Mouse (Mus musculus) left cerebral cortex, adult 8-10 months (tissue): ENCODE measurements around the gene Pitpnm2. TPM values are rescaled to one million over a fixed set of nuclear protein-coding genes. Genes with fewer than 3 reads are reported as not detected.
A peak's percentile ranks its signal among the peaks of the same experiment; 100 is the strongest.

Source experiments
- DNase-seq, 2 experiments: peaks; one replicate each; pipeline ENCODE4 v3.0.0; 2022; ENCODE audit warnings: low spot score in 2 of 2
- total RNA-seq, 4 experiments: library from RNA; stranded (reverse); gene quantifications; 2 replicates each; pipeline ENCODE4 v1.2.4; 2022

The Pitpnm2 gene
- total RNA-seq, 4 experiments from 2014 or later: 235 to 257 (median 249) TPM

GRCm38 (mm10) chr5:124095077-124095581, 154.4 kb downstream of the Pitpnm2 start:
- peak in 1 of 2 experiments; percentile 41 for DNase-seq

DNA sequence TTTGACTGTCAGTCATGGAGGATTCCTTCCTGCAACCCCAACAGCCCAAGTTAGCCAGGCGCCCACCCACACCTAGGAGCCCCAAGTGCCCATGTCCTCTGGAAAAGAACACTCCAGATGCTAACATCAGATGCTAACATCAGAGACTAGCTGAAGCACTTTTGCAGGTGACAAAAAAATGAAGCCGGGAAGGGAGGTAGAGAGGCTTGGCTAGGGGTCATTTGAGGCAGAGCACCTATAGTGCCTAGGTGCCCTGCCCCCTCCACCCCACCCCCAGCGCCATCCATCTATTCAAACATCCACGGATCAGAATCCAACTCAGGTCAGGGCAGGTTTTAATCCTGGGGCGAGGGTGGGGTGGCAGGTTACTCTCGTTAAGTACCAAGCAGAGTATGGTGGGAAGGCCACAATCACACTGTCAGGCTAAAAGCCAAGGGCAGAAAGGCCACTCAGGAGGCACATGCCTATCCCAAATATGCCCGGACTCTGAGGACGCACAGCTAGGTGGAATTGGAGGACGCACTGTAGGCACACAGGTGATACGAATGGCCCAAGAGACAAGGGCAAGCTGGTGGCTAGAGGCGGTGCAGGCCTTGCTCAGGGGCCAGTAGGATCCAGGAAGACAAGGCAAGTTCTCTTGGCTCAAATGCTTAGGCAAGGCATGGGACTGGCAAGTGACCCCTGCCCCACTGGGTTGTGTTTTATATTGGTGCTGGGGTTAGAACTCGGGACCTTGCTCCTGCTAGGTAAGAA, 155.5 kb downstream of the Pitpnm2 start:
- no peak for DNase-seq

- DNase-seq: peak; percentile 75 to 88
Observed at GRCm38 (mm10) chr5:124093120-124093794, 156.3 kb downstream of the Pitpnm2 start.

- no peak for DNase-seq
Observed at GRCm38 (mm10) chr5:124091951-124092406, 157.6 kb downstream of the Pitpnm2 start.

DNA sequence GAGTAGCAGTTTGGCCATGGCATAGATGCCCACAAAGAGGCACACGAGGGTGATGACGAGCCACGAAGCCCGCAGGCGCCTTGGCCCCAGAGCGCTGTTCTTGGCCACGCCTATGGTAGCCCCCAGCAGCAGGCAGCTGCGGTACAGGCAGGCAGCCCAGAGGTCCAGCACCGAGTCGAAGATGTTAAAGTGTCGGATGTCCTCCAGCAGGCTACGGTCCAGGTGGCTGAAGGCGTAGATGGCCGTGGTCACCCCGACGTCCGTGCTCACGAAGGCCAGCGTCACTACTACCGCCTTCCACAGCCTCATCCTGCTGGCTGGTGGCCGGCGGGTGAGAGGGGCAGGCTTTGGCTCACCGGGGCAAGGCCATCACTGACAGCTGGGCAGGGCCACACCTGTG, 159.7 kb downstream of the Pitpnm2 start:
- no peak for DNase-seq

- no peak for DNase-seq
Observed at GRCm38 (mm10) chr5:124086876-124087275, 162.7 kb downstream of the Pitpnm2 start.

DNA sequence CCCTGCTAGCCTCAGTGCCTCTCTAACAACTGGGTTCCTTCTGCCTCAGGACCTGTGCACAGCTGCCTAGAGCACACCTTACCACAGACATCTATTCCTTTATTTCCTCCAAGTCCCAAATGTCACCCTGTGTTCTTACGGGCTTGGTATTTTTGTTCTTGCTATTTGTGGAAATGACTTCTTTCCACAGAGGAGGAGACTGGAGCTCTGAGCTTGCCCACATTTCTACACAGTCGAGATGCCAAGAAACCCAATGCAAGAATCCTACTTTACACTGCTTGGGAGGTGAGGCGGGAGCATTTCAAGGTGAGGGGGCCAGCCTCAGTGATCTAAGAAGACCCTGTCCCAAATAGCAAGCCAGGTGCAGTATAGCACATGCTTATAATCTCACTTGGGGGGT, 164.0 kb downstream of the Pitpnm2 start:
- no peak for DNase-seq

DNA sequence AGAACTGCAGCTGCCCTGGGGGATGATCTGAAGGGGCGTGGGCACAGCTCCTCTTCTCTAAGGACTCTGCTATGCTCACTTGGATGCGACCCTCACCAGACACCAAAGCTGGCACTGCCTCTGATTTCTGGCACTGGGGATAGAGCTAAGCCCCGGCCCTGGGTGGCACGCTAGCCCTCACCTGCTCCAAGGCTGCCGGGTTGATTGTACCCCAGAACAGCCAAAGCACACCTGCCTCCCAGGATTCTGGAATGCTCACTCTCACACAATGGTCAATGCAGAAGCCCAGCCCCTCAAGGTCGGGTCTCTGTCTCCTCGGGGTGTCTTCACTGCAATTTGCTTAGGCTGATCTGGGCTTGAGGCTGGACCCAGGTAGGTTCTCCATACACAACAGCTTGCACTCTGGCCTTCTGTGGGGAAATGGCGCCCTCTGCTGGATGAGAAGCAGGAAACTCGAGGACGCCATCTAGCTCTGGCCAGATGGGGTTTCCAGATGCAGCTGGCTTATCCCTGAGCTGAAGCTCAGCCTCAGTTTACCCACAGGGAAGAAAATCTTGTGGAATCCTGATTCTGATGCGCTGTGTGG, 164.9 kb downstream of the Pitpnm2 start:
- DNase-seq: peak in 1 of 2 experiments; percentile 69

- DNase-seq: no peak
Observed at GRCm38 (mm10) chr5:124083850-124084587, 165.5 kb downstream of the Pitpnm2 start.

DNA sequence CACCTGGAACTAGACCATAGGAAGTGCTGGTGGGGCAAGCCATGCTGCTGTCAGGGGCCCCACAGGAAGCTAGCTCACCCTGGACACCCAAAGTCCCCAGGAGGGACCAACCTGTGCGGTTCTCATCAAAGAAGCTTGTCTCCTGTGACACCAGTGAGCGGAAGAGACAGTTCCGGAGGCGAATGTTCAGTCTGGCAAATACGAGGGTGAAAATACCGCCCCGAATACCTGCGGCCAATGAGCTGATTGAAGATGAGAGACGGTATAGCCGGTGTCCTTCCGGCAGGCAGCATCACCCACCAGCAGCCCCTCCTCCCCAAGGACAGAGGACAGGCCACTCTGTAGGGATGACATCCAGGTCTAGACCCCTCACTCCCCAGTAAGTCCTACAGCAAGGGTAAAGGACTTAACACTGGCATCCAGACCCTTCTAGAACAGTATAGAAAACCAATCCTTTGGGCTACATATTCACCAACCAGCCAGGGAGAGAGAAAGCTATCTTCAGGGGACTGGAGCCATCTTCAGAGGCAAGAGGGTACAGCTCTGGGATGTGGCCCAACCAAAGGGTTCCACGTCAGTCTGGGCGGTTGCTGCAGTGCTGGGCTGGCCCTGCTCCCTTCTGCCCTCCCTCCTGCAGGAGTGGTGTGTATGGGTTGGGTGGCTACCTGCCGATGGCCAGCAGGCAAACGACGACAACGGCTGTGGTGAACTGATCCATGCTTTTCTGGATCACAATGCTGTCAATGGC, 166.4 kb downstream of the Pitpnm2 start:
- no peak for DNase-seq

DNA sequence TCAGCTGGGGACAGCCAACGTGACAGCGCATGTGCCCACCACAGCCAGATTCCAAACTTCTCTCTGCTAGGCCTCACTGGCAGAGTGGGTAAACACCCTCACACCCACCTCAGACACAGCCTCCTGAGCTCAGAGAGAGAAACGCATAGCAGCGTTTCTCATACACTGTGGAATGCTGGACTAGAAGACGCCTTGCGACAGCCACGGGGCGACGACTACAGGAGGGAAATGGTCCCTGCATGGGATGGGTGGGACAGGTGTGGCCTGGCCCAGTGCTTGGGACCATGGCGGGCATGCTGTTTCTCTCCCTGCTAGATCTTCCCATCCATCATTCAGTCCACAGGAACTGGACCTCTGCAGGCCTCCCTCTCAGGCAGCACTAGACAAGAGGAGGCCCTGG, 167.1 kb downstream of the Pitpnm2 start:
- no peak for DNase-seq

- no peak for DNase-seq
Observed at GRCm38 (mm10) chr5:124079880-124080279, 169.7 kb downstream of the Pitpnm2 start.

GRCm38 (mm10) chr5:124078794-124079416, 170.7 kb downstream of the Pitpnm2 start:
- peak in 1 of 2 experiments; percentile 75 for DNase-seq

DNA sequence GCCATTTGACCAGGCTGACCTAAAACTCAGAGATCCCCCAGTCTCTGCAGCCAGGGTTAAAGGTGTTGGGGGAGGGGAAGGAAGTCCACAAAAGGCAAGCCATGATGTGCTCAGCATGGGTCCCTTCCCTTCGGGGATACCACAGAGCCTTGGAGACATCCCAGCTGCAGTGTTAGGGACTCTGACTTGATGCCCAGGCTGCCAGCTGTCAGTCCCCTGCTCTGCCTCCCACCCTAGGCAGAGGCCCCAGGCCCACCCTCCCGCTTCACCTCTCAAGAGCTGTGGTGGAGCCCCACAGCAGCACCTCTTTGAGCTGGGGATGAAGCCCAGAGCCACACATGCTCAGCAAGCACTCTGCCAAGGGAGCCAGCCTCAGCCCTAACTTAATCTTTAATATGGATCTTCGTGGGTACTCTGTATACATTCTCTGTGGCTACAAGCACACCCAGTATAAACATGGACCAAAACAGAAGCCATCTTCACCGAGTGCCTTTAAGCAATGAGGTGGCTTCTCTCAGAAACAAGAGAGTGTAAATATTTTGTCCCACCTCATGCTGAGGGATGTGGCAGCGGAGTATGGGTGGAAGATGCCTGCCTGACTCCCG, 171.6 kb downstream of the Pitpnm2 start:
- no peak for DNase-seq

DNA sequence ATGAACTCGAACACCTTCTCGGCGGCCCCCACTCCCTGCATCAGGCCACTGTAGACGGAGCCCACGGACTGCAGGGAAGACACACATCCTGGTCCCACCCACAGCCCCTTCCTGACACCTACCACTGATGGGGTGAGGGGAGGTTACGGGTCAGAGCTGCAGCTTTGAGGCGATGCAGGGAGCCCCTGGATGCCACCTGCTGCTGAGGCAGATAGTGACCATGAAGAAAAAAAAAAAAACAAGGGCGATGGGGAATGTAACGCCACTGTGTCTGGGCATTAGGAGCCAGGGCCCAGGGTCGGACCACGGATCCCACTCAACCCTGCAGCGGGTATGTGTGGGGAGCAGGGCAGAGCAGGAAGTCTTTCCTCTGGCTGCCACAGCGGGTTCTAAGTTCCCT, 172.3 kb downstream of the Pitpnm2 start:
- DNase-seq: no peak

DNA sequence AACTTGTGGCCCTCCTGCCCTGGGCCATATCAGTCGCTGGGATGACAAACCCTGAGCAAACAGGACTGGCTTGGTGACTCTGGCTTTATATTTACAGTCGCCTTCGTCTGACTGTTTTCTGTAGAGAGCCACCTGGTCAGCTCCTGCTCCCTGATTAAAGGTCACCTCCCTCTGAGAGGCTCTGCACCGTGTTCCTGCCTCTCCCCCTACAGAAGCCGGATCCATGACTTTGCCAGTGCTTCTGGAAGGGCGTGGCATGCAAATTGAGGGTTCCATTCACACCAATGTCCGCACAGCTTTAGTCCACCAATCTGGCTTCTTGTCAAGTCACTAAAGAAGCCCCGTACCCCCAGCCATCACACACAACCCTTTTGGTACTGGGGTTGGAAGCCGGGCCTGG, 173.0 kb downstream of the Pitpnm2 start:
- DNase-seq: no peak

DNA sequence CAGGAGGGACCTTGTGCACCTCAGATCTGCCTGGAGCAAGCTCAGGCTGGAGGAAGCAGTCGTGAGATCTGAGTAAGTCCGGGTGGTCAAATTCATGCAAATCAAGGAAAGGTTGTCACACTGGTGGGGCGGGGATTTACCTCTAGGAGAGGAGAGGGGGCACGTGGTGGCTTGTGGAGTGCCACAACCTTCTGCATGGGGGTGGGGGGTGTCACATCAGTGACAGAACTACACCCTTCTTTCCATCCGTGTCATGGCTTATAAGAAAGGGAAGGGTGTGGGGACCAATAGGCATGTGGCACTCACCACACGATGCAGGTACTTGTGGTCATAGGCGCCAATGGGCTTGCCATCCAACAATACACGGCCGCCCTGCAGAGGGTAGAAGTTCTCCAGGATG, 173.8 kb downstream of the Pitpnm2 start:
- DNase-seq: no peak

DNA sequence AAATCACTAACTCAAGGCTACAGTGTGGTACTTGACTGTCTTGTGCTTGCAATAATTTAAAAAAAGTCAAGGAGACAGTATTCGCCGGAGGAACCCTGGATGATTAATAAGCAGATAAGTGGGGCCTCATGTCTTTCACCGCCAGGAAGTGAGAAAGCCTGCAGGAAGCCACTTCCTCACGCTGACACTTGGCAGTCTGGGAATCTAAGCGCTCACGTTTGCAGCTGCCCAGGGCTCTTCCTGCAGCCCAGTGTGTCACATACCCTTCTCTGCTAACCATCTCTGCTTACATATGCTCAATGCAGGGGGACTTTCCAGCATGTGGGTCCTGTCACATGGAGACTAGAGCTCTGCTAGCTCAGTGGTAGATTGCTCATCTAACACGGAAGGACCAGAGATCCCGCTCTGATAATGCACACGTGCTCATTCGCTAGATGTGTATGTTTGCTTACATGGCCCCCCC, 174.7 kb downstream of the Pitpnm2 start:
- DNase-seq: no peak

GRCm38 (mm10) chr5:124073682-124074081, 175.9 kb downstream of the Pitpnm2 start:
- no peak for DNase-seq

DNA sequence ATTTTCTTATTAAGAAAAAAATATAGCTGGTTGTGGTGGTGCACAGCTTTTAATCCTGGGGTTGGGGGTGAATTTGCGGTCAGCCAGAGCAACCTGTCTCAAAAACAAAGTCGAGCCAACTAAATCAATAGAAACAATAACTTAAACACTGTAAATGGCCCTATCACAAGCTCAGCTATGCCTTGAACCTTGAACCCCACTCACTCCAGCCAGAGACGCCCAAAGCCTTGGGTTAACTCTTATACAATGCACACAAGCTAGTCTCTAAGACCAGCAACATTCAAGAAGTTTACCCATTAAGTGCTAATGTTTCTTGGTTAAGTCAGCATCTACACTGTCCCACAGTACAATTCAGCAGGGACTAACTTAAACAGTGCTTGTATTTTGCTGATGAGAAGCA, 179.9 kb downstream of the Pitpnm2 start:
- DNase-seq: no peak
